Mouse (Mus musculus): ENCODE data around the gene Sumo2. TPM values are rescaled to one million over a fixed set of nuclear protein-coding genes. Genes with fewer than 3 reads are reported as not detected.
A peak's percentile ranks its signal among the peaks of the same experiment; 100 is the strongest.

The Sumo2 gene
- total and polyA plus RNA-seq, 3 experiments = 64.7 to 177 (median 168) TPM

DNA sequence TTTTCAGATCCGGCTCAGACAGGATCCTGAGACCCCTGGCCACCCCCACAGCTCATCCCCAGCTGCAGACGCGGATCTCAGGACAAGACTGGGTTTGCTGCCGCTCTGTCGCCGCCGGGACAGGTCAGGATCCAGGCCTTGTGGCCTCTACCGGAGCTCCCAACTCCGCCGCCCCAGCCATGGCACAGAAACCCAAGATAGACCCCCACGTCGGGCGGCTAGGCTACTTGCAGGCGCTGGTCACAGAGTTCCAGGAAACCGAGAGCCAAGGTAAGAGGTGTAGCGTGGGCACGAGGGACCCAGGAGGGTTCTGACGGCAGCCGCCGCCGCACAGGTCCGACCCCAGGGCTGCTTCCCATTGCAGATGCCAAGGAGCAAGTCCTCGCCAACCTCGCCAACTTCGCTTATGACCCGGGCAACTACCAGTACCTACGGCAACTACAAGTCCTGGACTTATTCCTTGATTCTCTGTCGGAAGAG lies 60.3 kb downstream of the Sumo2 start:
- Histone ChIP-seq H3K27me3 (ENCODE audit: control insufficient read depth, insufficient read depth, low read length) (no peaks in the 10 kb centered on the region), H3K36me3 (ENCODE audit: control insufficient read depth, insufficient read depth, low read length) (no peaks in the 10 kb centered on the region), H3K4me1 (ENCODE audit: control insufficient read depth, insufficient read depth, low read length) (peaks cover 10% of the 10 kb centered on the region), H3K79me2 (replicated peaks; ENCODE audit: control insufficient read depth, insufficient read depth, low read length) (no peaks in the 10 kb centered on the region), H3K4me3 (peak overlapping the region; percentile 93), H3K9ac (ENCODE audit: low read depth, low read length) (peak overlapping the region; percentile 61), H3K27ac (peak overlapping the region; percentile 52; the same call in 1 of the 2 replicates)
- TF ChIP-seq EP300 (IDR thresholded peaks at IDR 0.05; ENCODE audit: insufficient read depth, low read depth, low read length) (no peak), POLR2A (IDR thresholded peaks at IDR 0.05; ENCODE audit: insufficient read depth, low read depth, low read length) (no peak), CTCF (IDR thresholded peaks at IDR 0.05) (no peak)
- 3% methylated on average over 28 of the region's 28 CpGs for WGBS
- intact Hi-C loops (cut with DNase I) = loop anchor here (2.0 kb wide), 1 partner anchor 63 kb away; no protein-coding TSS in a partner anchor
- DNase-seq = no peak

DNA sequence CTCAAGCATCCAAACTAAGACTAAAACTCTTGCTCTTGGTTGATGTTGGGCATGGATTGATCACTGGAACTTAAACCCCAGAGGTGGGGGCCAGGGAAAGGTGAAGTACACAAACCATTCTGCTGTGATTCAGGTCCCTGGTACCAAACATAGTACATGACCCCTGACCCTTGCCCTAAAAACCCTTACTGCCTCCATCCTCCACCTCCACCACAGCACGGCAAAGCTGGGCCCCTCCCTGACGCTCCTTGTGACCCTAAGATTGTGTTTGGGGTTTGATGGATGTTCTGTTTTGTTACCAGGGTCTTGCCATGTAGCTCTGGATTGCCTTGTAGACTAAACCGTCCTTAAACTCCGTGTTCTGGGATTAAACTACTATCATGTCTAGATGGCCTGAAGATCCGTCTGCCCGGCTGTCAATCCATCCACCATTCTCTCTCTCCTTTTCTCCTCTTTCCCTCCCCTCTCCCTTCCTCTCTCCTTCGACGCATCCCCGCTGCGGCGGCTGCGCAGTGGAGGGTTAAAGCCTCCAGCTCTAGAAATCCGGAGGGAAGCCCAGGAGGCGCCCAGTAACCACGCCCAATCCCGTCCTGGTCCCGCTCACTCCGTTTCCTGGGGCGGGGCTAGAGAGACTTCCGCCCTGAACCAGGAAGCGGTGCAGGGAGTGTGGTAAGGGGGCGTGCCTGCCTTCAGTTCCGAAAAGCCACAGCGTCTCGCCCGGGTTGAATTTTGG lies 60.9 kb downstream of the Sumo2 start, which contains the start of gene Armc7:
Gene Armc7 (plus strand): TSS at position 643 of the 733 bp plus-strand sequence.
- DNase-seq = peak; percentile 96 to 97
- Histone ChIP-seq H3K36me3 (ENCODE audit: control insufficient read depth, insufficient read depth, low read length) (no peaks in the 10 kb centered on the region), H3K9ac (ENCODE audit: low read depth, low read length) (peak within 1 kb of the TSS; percentile 61), H3K79me2 (replicated peaks; ENCODE audit: control insufficient read depth, insufficient read depth, low read length) (no peaks in the 10 kb centered on the region), H3K4me1 (ENCODE audit: control insufficient read depth, insufficient read depth, low read length) (peaks cover 10% of the 10 kb centered on the region), H3K4me3 (peak within 1 kb of the TSS; percentile 93), H3K27me3 (ENCODE audit: control insufficient read depth, insufficient read depth, low read length) (no peaks in the 10 kb centered on the region), H3K27ac (peak within 1 kb of the TSS; percentile 78)
- TF ChIP-seq POLR2A (IDR thresholded peaks at IDR 0.05; ENCODE audit: insufficient read depth, low read depth, low read length) (peak; percentile 91), CTCF (IDR thresholded peaks at IDR 0.05) (no peak), EP300 (IDR thresholded peaks at IDR 0.05; ENCODE audit: insufficient read depth, low read depth, low read length) (0 out of 2 replicates have a peak, but pooled peaks have one; percentile 45)
- intact Hi-C loops (cut with DNase I) = loop anchor here (2.0 kb wide), 1 partner anchor 62 kb away; no protein-coding TSS in a partner anchor
- WGBS = under 1% methylated on average over 26 of the region's 26 CpGs

DNA sequence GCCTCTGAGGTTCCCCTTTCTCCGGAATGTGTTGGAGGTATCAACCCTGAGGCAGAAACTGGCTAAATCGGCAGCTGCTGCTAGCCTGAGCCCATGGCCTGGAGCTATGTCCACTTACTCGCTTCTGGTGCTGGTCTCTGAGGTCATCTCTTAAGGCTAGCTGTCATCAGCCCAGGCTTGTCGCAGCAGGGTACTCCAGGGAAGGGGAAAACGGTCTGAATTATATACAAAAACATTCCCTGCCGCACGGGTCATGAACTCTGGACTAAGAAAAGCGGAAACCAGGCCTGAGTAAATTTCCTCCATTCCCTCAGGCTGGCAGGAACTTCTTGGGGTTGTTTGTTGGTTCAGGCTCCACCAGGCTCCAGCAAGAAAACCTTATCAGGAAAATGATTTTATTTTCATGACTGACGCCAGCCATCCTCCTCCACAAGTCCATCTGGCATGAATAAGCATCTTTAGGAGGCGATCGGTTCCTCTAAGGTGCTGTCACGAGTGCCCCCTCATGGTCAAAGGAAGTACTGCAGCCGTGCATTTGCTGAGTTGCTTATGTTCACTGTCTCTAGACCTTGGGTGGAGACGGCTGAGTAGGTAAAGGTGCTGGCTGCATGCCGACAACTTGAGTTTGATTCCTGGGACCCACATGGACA lies 62.3 kb downstream of the Sumo2 start:
- H3K4me1 ChIP-seq (ENCODE audit: control insufficient read depth, insufficient read depth, low read length) = peaks cover 10% of the 10 kb centered on the region
- H3K27ac ChIP-seq = peak overlapping the region; percentile 72
- no peak overlapping the region for H3K4me3 ChIP-seq
- H3K36me3 ChIP-seq (ENCODE audit: control insufficient read depth, insufficient read depth, low read length) = no peaks in the 10 kb centered on the region
- 9% methylated on average over 15 of the region's 15 CpGs for WGBS
- peak overlapping the region; percentile 35 for H3K9ac ChIP-seq (ENCODE audit: low read depth, low read length)
- H3K79me2 ChIP-seq (replicated peaks; ENCODE audit: control insufficient read depth, insufficient read depth, low read length) = no peaks in the 10 kb centered on the region
- DNase-seq = peak; percentile 91 to 96
- no peaks in the 10 kb centered on the region for H3K27me3 ChIP-seq (ENCODE audit: control insufficient read depth, insufficient read depth, low read length)
- TF ChIP-seq POLR2A (IDR thresholded peaks at IDR 0.05; ENCODE audit: insufficient read depth, low read depth, low read length) (peak; percentile 56; the same call in 1 of the 2 replicates), CTCF (IDR thresholded peaks at IDR 0.05) (no peak), EP300 (IDR thresholded peaks at IDR 0.05; ENCODE audit: insufficient read depth, low read depth, low read length) (peak; percentile 94)
- intact Hi-C loops (cut with DNase I) = loop anchor here (1.0 to 2.0 kb wide), 3 partner anchors 45 to 115 kb away; no protein-coding TSS in a partner anchor

Other genes starting within 250 kb of the Sumo2 start
- gene Fads6, start 238.6 kb downstream of the Sumo2 start, total RNA-seq (2021) = 1 to 10 TPM; 1.6 to 1.8 TPM
- 1.9 and 2.0 TPM in 2 replicates for gene Fads6, start 238.6 kb downstream of the Sumo2 start, polyA plus RNA-seq (2012; rRNA removed)
- gene Otop2, start 229.1 kb downstream of the Sumo2 start, total RNA-seq (2021) = not detected
- gene Otop2, start 229.1 kb downstream of the Sumo2 start, polyA plus RNA-seq (2012; rRNA removed) = not detected in 2 replicates
- under 1 TPM in 1 of 2 experiments, not detected in 1; 0.07 TPM for gene Ush1g, start 214.2 kb downstream of the Sumo2 start, total RNA-seq (2021)
- gene Ush1g, start 214.2 kb downstream of the Sumo2 start, polyA plus RNA-seq (2012; rRNA removed) = 0.10 and 0.18 TPM in 2 replicates
- not detected for gene Otop3, start 201.5 kb downstream of the Sumo2 start, total RNA-seq (2021)
- gene Otop3, start 201.5 kb downstream of the Sumo2 start, polyA plus RNA-seq (2012; rRNA removed) = not detected in 2 replicates
- 1 to 10 TPM; 3.0 to 5.1 TPM for gene Hid1, start 168.5 kb downstream of the Sumo2 start, total RNA-seq (2021)
- 6.1 and 7.3 TPM in 2 replicates for gene Hid1, start 168.5 kb downstream of the Sumo2 start, polyA plus RNA-seq (2012; rRNA removed)
- 1 to 10 TPM; 4.5 TPM for gene Cdr2l, start 154.4 kb downstream of the Sumo2 start, total RNA-seq (2021)
- gene Cdr2l, start 154.4 kb downstream of the Sumo2 start, polyA plus RNA-seq (2012; rRNA removed) = 6.2 and 6.7 TPM in 2 replicates
- gene Mrpl58, start 132.5 kb downstream of the Sumo2 start, total RNA-seq (2021) = 100 to 1,000 TPM; 144 to 159 TPM
- gene Mrpl58, start 132.5 kb downstream of the Sumo2 start, polyA plus RNA-seq (2012; rRNA removed) = 82.7 and 104 TPM in 2 replicates
- 1,000 to 10,000 TPM; 1,964 to 2,328 TPM for gene Atp5h, start 116.3 kb downstream of the Sumo2 start, total RNA-seq (2021)
- 830 and 1,376 TPM in 2 replicates for gene Atp5h, start 116.3 kb downstream of the Sumo2 start, polyA plus RNA-seq (2012; rRNA removed)
- 10 to 100 TPM; 26.6 to 30.0 TPM for gene Kctd2, start 116.1 kb downstream of the Sumo2 start, total RNA-seq (2021)
- 22.9 and 31.9 TPM in 2 replicates for gene Kctd2, start 116.1 kb downstream of the Sumo2 start, polyA plus RNA-seq (2012; rRNA removed)
- under 1 TPM in 1 of 2 experiments, not detected in 1; 0.13 TPM for gene Trim80, start 95.7 kb downstream of the Sumo2 start, total RNA-seq (2021)
- gene Trim80, start 95.7 kb downstream of the Sumo2 start, polyA plus RNA-seq (2012; rRNA removed) = 0.33 TPM in 1 of 2 replicates, not detected in the other
- gene Slc16a5, start 73.8 kb downstream of the Sumo2 start, total RNA-seq (2021) = not detected
- 0.06 and 0.18 TPM in 2 replicates for gene Slc16a5, start 73.8 kb downstream of the Sumo2 start, polyA plus RNA-seq (2012; rRNA removed)
- gene Armc7, start 60.6 kb downstream of the Sumo2 start, total RNA-seq (2021) = 1 to 10 TPM; 1.9 to 2.7 TPM
- gene Armc7, start 60.6 kb downstream of the Sumo2 start, polyA plus RNA-seq (2012; rRNA removed) = 2.3 and 3.3 TPM in 2 replicates
- 10 to 100 TPM; 10.9 to 12.9 TPM for gene Nt5c, start 44.4 kb downstream of the Sumo2 start, total RNA-seq (2021)
- gene Nt5c, start 44.4 kb downstream of the Sumo2 start, polyA plus RNA-seq (2012; rRNA removed) = 11.7 and 12.4 TPM in 2 replicates
- 100 to 1,000 TPM; 110 TPM for gene Jpt1, start 21.9 kb downstream of the Sumo2 start, total RNA-seq (2021)
- gene Jpt1, start 21.9 kb downstream of the Sumo2 start, polyA plus RNA-seq (2012; rRNA removed) = 116 and 124 TPM in 2 replicates
- gene Nup85, start 28.2 kb upstream of the Sumo2 start, total RNA-seq (2021) = 10 to 100 TPM; 19.8 to 20.2 TPM
- 28.0 and 44.1 TPM in 2 replicates for gene Nup85, start 28.2 kb upstream of the Sumo2 start, polyA plus RNA-seq (2012; rRNA removed)
- gene Mrps7, start 67.6 kb upstream of the Sumo2 start, total RNA-seq (2021) = 10 to 100 TPM; 74.6 to 80.1 TPM
- 33.9 and 40.2 TPM in 2 replicates for gene Mrps7, start 67.6 kb upstream of the Sumo2 start, polyA plus RNA-seq (2012; rRNA removed)
- gene Gga3, start 67.8 kb upstream of the Sumo2 start, total RNA-seq (2021) = 10 to 100 TPM; 16.5 to 20.3 TPM
- gene Gga3, start 67.8 kb upstream of the Sumo2 start, polyA plus RNA-seq (2012; rRNA removed) = 15.4 and 17.1 TPM in 2 replicates
- gene Mif4gd, start 76.7 kb upstream of the Sumo2 start, total RNA-seq (2021) = 10 to 100 TPM; 51.3 to 54.7 TPM
- gene Mif4gd, start 76.7 kb upstream of the Sumo2 start, polyA plus RNA-seq (2012; rRNA removed) = 94.0 and 123 TPM in 2 replicates
- gene Slc25a19, start 92.0 kb upstream of the Sumo2 start, total RNA-seq (2021) = 10 to 100 TPM; 32.9 to 40.7 TPM
- 97.1 and 106 TPM in 2 replicates for gene Slc25a19, start 92.0 kb upstream of the Sumo2 start, polyA plus RNA-seq (2012; rRNA removed)
- gene Grb2, start 172.3 kb upstream of the Sumo2 start, total RNA-seq (2021) = 100 to 1,000 TPM; 107 to 109 TPM
- gene Grb2, start 172.3 kb upstream of the Sumo2 start, polyA plus RNA-seq (2012; rRNA removed) = 52.0 and 73.2 TPM in 2 replicates
- gene Tmem94, start 229.2 kb upstream of the Sumo2 start, total RNA-seq (2021) = 100 to 1,000 TPM in 1 of 2 experiments, 10 to 100 TPM in 1; 99.5 to 103 TPM
- gene Tmem94, start 229.2 kb upstream of the Sumo2 start, polyA plus RNA-seq (2012; rRNA removed) = 125 and 135 TPM in 2 replicates

All from heart, adult 2 months (tissue).